Mouse (Mus musculus) MEL-GATA-1-ER (cell line): ENCODE results near the gene Acod1.

ENCODE experiments used
- DNase-seq: peaks from one replicate; pipeline ENCODE4 v3.0.0-alpha.2; 2012; ENCODE audit warnings: low read depth; ENCODE audit errors: extremely low read depth

The Acod1 gene

GRCm38 (mm10) chr14:103046677-103047076 is at the start of gene Acod1:
Acod1 (plus strand) TSS chr14:103046977.
- DNase-seq = no peak

- DNase-seq = no peak
Observed at GRCm38 (mm10) chr14:103007737-103008136, 39.0 kb upstream of the Acod1 start.

DNA sequence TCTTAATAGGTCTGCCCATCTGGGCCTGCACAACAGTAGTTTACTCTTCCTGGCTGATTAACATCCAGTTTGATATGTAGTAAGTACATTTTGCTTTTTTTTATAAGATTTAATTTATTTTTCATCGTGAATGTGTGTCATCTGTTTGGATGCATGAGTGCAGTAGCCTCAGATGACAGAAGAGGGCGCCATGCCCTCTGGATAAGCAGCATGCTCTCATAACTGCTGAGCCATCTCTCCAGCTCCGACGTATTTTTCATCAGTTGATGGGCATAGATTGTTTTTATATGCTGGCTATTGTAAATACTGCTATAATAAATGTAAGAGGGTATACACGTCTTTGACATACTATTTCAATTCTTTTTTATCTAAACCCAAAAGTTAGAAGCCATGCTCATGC is 35.0 kb upstream of the Acod1 start:
- DNase-seq = peak; percentile 62

DNA sequence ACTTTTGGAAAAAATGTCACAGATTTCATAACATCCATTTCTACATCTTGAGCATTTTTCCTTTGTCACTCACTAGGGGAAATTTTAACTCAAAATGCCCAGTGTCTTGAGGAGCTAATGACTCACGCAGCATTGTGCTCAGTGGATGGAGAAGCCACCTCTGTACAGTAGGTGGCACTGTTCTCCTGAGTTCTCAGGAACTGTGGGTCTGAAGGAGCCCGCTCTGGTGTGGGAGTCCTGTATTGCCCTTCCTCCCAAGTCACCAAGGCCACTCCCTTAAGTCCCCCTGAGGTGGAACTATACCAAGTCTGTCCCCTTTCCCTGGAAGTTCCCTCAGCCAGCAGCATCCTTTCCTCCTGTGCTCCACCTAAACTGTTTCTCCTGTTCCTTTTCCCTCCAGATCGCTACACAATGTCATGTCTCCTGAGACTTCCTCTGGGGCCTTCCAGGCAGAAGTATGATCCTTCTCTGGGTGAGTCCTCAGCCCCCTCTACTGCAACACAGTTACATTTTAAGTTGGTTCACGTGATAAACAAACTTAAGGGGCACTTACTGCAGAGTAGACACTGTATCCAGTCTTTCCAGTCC is 34.1 kb upstream of the Acod1 start:
- peak; percentile 79 for DNase-seq

DNA sequence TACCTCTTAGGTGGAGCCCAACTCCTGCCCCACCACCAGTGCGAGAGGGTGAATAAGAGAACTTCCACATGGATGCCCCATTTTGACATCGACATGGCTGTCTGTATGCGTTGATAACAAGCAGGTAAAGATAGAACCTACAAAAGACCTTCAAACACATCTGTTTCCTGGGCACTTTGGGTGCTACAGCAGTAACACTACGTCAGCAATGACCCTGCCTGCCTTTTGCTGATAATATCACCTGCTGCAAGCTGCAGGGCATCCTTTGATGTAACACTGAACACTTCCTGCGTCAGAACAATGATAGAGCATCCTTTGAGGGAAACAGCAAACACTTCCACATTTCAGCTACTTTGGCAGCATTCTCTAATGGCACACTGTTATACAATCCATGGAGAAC is 29.8 kb upstream of the Acod1 start:
- no peak for DNase-seq

GRCm38 (mm10) chr14:103020046-103020445 is 26.7 kb upstream of the Acod1 start:
- DNase-seq = no peak

DNA sequence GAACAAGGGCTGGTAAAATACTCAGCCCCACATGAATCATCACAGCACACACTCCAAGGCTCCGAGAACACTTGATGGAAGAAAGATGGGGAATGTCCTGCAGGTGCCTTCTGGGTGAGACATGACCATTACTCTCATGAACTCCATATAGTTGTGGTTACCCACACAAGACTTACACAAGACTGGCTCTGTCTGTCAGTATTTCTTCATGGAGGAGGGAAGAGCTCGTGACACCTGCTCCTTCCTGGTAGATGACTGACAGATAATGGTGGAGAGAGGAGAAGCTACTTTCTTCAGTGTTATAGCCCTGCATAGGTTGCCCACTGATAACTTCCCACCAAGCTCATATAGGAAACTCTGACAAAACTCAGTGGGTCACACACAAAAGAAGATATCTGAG is 17.6 kb upstream of the Acod1 start:
- no peak for DNase-seq

GRCm38 (mm10) chr14:103033271-103033823 is 13.4 kb upstream of the Acod1 start:
- DNase-seq = no peak

DNA sequence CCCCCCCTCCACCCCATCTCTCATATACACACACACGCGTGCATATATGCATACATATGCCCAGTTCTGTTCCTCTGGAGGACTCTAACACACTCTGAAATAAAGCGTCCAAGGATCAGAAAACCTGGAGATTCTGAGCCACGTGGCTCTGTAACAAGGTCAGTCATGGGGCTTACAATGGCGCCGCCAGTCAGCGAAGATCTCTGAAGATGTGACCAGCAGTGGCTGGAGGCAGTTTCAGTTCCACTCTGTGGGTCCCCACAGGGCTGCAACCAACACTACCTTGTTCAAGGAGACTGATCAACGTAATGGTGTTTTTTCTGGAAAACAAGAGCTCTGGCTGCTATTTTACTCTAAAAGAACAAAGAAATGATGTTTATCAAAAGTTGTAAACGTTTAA is 12.7 kb upstream of the Acod1 start:
- no peak for DNase-seq

- no peak for DNase-seq
Observed at GRCm38 (mm10) chr14:103037016-103037415, 9.8 kb upstream of the Acod1 start.

DNA sequence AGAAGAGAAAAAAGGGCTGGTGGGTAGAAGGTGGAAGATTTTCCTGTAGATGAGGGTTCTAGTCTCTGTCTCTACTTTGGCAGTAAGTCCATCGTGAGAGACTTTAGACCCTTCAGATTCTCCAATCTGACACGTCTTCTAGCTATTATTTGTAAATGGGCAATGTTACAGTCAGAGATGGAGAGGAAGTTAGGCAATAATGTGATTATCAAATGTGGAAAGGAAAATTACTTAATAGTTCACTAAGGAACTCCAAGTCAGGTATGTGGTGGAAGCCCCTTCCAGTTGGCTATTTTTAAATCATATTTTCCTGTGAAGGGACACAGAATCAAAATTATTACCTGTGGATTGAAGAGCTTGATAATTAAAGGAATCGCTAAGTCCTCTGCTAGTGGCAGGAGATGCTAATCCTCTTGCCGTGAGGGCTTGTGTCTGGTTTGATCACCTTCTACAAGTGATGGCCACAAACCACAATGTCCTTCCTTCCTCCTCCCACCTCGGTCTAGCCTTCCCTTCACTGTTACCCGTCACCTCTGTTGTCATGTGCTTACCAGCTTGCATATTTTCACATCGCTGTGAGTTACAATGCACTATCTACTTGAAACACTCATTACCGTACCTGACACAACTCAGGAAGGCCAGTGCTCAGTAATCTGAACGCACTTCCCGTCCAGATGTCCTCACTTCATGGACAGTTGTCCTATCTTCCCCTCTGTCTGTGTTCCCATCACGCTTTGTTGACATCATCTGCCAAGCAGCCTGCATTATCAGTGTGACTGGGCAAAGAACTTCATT is 1.7 kb downstream of the Acod1 start:
- peak; percentile 72 for DNase-seq

- peak; percentile 63 for DNase-seq
Observed at GRCm38 (mm10) chr14:103051159-103051769, 4.5 kb downstream of the Acod1 start.

- no peak for DNase-seq
Observed at GRCm38 (mm10) chr14:103054731-103055130, 8.0 kb downstream of the Acod1 start.

GRCm38 (mm10) chr14:103056601-103057000 is 9.8 kb downstream of the Acod1 start:
- no peak for DNase-seq

GRCm38 (mm10) chr14:103058998-103059397 is 12.2 kb downstream of the Acod1 start:
- no peak for DNase-seq

DNA sequence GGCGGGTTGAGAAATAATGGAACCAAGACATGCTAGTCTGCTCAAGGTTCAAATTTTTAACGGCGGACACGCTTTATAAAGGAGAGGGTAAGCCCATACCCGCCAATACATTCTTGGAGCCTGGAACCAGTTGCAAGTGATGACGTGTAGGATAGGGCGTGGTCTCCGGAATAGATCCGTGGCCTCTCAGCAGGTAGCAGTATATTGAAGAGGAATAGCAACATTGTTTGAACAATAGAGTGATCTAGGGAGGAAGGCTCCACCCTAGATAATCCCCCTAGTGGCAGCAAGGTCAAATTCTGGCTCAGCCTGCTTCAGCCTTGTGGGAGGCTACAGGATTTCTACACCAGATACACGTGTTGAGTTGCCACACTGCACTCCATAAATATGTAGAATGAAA is 12.7 kb downstream of the Acod1 start:
- no peak for DNase-seq

DNA sequence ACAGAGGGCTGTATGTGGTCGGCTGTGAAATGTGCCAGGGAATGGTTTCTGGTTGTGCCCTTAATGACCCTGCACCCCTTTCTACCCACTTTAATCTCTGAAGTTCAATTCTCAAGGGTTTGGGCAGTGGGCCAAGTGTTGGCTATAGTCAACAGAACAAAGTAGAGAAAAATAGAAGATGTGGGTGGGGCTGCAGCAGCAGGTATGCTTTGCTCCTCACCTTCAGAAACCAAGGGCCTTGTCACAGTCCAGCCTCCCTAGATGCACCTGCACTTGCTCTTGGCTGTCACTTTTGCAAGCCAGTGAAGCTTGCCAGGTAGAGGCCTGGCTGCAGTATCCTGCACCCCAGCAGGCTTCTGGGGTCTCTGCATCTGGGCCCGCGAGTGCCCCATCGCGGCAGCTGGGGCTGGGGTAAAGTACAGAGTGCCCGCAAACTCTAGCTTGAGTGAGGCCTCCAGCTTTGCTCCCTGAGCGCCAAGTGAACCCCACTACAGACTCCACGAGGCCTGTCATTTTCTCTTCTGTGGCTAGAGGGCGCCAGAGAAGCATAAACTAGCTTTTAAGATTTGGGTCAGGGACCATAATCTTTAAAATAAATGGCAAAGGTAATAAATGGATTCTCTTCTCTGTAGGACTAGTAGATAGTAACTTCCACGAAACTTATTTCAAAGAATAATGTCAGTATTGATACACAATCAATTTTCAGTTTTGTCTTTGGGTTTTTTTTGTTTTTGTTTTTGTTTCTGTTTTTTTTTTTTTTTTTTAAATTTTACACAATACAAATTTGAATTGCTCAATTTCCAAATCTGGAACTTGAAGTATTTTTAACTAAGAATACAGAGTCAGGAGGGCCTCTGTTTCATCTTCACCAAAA is 18.8 kb downstream of the Acod1 start:
- DNase-seq = no peak

- DNase-seq = peak; percentile 47
Observed at GRCm38 (mm10) chr14:103069465-103069863, 22.7 kb downstream of the Acod1 start.

DNA sequence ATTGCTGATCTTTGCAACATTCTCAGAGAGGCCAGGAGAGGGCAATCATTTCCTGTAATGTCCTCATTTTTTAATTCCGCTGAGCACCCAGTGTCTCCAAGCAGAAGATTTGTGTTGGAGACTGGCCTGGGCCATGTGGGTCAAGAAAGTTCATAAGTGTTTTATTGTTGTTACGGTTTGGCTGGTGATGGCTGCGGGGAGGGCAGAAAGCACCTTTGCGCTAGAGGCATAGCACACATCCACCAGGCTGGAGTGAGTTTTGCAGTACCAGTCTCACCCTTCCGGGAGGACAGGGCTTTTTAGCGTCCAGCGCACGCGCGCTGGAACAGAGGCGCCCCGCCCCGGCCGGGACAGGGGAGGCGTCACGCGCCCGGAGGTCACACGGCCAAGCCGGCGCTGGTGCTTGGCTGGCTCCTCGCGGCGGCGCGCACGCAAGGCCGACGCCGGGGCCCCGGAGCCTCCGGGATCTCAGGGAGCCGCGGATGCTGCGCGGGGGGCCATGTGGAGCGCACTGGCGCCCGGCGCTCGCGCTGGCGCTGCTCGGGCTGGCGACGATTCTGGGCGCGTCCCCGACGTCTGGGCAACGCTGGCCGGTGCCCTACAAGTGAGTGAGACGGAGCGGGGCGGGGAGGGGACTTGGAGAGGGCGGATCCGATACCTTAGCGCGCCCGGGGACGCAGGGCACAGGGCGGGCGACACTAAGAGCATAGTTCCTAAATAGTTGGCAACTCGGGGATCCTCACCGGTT is 23.3 kb downstream of the Acod1 start, which contains the start of gene Cln5:
Gene Cln5, plus strand, starts transcription at position 353 of the 748 bp plus-strand sequence.
- DNase-seq = peak; percentile 76

- no peak for DNase-seq
Observed at GRCm38 (mm10) chr14:103070790-103071189, 24.0 kb downstream of the Acod1 start.
